Mouse (Mus musculus) thymus, adult 18-20 months (tissue): ENCODE data around the gene Meox1.

Experiments used
- DNase-seq, 2 experiments: peaks; one replicate each; pipeline ENCODE4 v3.0.0; 2022; ENCODE audit warnings: mixed read lengths in 2 of 2

The Meox1 gene

GRCm38 (mm10) chr11:101894204-101894603 lies at the start of gene Meox1:
Gene Meox1, minus strand, starts transcription at chr11:101894374.
- DNase-seq: no peak

- DNase-seq: no peak
Measured at GRCm38 (mm10) chr11:101943055-101943454, 48.9 kb upstream of the Meox1 start.

GRCm38 (mm10) chr11:101937108-101937507 lies 42.9 kb upstream of the Meox1 start:
- DNase-seq: no peak

DNA sequence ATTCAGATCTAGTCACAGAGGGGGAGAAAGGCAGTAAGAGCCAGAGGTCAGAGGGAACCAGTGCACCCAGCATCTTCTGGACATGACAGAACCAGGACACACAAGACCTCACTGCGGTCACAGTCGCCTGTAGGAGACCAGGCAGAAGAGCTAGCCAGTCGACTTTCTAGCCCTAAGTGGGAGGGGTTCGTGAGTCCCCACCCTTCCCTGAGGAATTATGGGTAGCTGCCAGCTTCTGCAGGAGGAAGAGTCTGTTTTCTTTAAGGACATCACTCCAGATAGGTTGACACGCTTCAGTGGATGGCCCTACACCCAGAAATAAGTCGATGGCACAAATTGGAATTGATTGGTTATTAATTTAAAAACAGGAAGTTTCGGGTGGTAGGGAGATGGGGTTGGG lies 42.2 kb upstream of the Meox1 start:
- DNase-seq: no peak

- no peak for DNase-seq
Measured at GRCm38 (mm10) chr11:101935743-101936142, 41.6 kb upstream of the Meox1 start.

DNA sequence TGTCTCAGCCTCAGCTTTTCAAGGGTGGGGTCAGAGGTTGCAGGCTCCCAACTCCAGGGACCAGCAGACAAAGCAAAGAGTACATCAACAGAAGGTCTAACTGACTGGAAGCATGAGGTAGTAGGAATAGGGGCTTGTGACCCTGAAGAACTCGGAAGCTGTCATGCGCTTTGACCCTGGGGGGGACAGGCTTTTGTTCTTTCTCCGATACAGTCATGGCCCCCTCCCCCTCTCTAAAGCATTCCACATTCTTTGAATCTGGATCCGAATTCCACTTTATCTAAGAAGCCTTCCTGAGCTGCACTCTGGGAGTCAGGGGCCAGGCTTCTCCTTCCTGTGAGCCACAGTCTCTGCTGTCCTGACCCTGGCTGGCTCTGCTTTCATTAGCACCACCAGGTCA lies 37.8 kb upstream of the Meox1 start:
- no peak for DNase-seq

GRCm38 (mm10) chr11:101928030-101928762 lies 34.0 kb upstream of the Meox1 start:
- DNase-seq: no peak

DNA sequence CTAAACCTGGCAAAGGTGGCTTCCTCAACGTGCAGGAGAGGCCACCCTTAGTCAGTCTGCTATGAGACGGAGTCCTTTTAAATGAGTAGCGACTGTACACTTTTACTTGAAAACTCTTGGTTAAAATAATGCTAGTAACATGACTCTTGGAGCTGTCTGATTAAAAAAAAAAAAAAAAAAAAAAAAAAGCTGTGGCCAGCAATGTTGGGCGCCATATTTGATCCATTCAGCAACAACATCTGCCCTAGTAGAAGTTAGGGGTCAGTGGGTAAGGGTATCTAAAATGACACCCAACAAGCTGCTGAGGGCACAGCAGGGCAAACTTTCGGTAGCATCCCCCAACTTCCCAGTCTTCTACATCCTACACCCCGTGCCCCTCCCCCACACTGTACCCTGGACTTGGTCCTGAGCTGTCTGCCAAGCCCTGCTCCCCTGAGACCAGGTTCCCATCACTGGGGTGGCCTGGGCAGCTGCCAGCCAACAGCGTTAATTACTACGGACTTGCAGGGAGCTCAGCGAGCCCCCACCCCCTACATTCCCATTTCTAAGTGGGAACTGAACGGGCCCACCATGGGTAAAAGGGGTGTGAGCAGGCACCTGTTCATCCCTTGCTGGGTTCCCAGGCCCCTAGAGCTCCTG lies 32.9 kb upstream of the Meox1 start:
- DNase-seq: no peak

DNA sequence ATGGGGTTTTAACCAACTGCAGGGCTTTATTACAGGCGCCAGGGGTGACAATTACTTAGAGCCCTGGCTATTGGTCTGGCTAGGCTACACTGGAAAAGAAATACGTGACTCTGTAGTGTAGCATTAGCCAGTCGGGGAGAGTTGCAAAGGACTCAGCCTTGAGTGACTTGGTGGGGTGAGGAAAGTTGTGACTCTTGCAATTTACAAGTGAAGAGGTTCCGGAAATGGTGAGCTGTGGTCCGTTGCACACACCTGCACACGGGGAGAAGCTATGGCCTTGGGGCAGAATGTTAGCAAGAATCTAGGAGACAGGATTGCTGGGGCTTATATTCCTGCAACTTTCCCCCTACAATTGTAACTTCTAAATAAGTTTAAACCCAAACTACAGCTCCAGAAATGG lies 31.5 kb upstream of the Meox1 start:
- no peak for DNase-seq

DNA sequence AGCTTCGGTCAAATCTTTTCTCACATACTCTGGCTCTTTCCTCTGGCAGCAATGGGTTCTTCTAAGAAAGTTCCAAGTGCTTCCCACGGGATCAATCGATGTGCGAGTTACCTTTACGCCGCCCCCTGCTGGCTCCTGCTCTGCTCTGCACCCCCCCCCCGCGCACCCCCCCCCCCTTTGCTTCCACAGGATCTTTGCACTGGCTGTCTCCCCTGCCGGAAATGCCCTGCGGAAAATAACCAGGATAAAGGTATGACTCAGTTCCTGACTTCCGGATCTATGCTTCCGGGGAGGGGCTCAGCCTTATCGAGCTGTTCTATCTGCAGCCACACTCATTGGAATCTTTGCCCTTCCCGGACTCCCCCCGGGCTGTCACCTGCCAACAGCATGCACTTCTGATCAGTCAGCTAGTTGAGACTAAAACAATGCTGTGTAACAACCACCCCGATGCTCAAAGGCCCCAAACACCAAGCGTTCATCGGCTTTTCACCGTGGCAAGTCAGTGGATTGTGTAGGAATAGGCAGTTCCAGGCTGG lies 30.3 kb upstream of the Meox1 start:
- no peak for DNase-seq

GRCm38 (mm10) chr11:101923988-101924387 lies 29.8 kb upstream of the Meox1 start:
- no peak for DNase-seq

DNA sequence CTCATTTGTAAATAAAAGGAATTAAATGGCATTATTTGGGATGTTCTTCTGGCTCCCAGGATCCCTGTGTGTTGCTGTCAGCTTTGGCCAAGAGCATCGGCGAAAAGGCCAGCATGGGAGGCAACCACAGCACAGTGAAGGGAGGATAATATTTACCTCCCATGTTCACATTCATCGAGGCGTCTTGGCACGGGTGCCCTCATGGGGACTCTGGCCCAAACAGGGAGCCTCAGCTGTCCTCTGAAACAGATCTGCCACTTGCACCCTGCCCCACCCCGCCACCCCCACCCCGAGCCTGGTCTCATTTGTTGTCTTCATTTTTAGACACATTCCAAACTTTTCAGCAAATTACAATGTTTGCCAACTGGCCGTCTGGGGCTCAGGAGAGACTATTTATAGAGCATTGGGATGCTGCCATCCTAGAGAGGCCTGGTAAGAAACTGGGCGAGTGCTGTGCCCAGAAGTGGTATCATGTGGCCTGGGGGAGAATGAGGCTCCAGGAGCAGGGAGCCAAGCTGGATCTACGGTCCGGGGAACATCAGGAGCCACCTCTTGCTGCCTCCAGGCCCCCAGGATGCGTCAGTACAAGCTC lies 27.3 kb upstream of the Meox1 start:
- no peak for DNase-seq

DNA sequence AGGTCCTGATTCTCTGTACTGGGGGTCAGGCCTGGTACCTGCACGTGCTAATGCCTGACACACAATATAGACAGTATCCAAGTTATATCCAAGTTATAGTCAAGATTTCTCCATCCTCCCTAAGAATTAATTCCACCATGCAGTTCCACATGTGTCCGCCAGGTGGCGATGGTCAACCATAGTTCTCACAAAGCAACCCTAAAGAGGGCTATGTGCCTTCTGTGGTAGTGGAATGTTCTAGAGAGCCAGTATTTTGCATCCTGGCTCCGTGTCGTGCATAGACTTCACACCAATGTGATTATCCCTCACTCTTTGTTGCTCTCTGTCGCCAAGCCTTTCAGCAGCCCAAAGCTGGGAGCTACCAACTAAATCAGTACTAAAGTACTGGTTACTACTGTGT lies 25.5 kb upstream of the Meox1 start:
- DNase-seq: peak; percentile 13 to 21

- no peak for DNase-seq
Measured at GRCm38 (mm10) chr11:101918609-101919008, 24.4 kb upstream of the Meox1 start.

DNA sequence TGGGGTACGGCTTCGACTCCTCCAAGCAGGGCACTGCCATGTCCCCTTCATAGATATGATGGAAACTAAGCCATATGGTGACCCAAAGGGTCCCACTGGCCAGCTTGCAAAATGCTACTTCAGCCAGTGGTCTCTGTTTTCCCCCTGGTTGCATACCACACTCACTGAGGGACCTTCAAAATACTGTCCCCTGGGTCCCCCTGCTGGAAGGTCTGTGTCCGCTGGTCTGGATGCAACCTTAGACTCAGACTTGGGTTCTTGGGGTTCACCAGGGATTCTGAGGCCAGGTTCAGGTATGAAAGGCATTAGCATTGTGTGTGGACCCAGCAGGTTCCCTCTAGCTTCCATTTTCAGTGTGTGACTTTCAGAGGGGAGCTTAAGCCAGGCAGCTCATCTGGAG lies 22.6 kb upstream of the Meox1 start:
- DNase-seq: no peak

DNA sequence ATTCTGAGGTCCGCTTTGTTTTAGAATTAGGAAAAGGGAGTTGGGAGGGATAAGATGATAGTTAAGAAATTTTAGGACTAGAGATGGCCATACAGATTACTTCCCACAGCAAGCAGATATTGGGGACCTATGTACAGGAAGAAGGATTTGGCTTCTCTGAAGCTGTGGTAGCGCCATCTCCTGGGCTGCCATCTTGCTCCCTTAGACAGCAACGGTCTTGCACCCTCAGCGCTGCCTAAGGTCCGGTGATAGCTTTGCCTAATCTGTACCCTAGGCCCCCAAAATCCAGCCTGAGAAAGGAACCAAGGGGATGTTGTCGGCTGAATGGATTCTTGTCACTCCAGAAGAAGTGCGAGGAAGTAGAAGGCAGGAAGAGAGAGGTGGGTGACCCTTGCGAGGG lies 19.4 kb upstream of the Meox1 start:
- no peak for DNase-seq

DNA sequence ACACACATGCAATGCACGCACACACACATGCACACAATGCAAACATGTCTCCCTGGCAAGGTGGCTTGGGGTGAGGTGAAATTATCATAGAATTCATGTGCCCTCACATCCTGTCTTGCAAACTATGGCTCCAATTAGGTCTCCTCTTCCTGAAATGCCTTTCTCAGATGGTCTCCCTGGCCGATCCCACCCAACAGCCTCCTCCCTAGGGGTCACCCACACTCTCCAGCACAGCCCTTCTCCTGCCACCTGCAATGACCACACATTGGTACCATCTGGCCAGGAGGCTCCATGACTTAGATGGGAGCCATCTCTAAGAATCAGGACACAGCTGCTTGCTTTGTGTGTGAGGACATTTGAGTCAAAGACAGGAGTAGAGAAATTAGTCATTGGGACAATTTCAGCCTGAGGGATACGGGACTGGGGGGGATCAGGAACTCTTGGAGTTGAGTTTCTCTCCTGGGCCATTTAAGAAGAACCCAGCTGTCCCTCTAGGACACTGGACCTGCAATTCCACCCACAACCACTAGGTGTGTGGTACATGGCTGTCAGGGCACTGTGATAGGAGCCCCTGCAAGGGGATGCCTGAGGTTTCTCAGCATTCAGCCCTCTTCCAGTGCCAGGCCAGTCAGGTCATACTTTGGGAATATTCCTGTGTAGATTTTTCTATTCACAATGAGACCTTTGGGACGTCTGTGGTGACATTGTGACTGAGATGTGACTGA lies 17.8 kb upstream of the Meox1 start:
- DNase-seq: no peak

DNA sequence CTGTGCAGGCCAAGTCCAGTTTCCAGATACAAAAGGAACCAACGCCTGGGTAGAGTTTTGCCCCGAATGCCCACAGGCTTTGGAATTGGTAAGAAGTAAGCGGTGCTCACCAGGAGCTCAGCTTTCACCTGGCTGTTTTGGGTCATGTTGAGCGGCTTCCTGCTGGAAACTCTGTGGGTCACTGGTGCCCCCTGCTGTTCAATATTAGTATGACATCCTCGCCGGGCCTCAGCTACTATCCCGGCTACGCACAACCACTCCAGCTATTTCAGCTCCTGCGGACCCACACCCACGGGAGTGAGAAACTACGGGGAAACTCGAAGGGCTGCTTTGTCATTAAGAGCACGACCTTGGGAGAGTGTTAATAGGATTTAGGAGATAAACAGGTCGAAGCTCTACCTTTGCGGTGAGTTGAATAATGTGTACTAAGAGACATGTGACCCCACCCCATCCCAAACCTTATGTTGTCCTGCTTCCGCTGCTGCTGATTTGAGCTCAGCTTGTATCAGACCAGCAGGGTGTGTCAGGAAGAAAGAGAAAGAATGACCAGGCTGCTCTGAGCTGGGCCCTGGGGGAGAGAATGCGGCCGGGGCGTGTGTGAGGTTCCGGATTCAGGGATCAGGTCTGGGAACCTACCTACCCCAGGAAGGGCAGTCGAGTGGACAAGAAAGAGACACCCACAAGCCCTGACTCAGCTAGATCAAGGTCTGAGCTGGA lies 16.2 kb upstream of the Meox1 start:
- peak in 1 of 2 experiments; percentile 16 for DNase-seq

GRCm38 (mm10) chr11:101908777-101909176 lies 14.6 kb upstream of the Meox1 start:
- no peak for DNase-seq

DNA sequence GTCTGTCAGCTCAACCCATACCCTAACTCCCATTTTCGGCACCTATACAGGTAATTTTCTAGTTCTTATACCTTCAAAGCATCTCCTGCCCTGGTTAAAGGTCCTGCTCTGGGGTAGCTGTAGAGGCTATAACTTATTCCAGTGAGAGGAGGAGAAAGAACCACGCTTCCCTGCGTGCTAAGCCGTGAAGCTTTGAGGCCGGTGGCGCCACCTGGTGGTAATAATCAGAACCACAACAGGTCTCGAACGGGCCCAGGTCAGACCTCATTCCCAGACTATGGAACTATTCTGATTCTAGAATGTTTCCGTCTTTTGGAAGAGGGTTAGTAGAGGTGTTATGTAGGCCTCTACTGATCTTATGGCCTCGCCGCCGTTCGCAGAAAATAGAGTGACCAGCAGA lies 10.9 kb upstream of the Meox1 start:
- no peak for DNase-seq

GRCm38 (mm10) chr11:101901309-101901708 lies 7.1 kb upstream of the Meox1 start:
- DNase-seq: no peak

DNA sequence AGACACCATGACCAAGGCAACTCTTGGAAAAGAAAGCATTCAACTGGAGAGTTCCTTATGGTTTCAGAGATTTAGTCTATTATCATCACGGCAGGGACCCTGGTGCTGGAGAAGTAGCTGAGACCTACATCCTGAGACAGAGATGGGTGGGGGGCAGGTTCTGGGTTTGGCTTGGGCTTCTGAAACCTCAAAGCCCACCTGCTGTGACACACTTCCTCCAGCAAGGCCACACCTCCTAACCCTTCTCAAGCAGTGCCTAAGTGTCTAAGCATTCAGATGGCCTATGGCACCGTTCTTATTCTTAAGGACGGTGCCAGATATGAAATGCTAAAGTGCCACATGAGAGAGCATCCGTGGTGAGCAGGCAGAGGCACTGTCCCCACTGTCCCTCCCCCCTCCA lies 4.2 kb upstream of the Meox1 start:
- DNase-seq: no peak
